Comparison of ENCODE assay signal across 28 mouse cellular contexts in the genomic region with DNA sequence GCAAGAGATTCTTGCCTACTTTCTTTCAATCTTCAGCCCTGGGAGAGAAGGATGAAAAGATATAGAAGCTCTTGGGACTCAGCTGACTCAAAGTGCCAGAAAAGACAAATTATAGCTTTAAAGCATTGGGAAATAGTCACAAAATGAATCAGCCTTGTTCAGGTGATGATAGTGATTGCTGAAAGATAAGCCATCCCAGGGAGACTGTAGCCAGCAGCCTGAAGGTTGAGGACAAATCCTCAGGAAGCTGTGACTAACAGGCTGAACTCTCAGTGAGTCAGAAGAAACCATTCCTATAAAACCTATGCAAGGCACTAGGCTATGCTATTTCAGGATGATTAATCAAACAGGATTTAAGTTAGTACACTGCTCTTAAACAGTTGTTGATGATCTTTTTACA.
DNase-seq lines count a peak whose midpoint lies in the region; ATAC-seq and TF ChIP-seq lines count a peak whose summit lies in the region.
"Had no signal": no experiment of that assay in that cellular context is flagged by ENCODE, and none has a peak within 500 bp of the region (broad histone marks: within the 10 kb centered on the region; RNA-seq: fewer than 3 reads in every experiment).

No protein-coding gene starts in this region.

- H3ac ChIP-seq in C2C12 (ENCODE audit: control insufficient read depth, insufficient read length, low read depth): no peak overlapping the region

- no peak overlapping the region for H3K4me2 ChIP-seq in forebrain, postnatal 0 days (ENCODE audit: low read depth)
- H3K4me2 ChIP-seq: embryonic facial prominence, embryonic 12.5 days; embryonic facial prominence, embryonic 15.5 days; forebrain, embryonic 13.5 days; heart, embryonic 13.5 days; hindbrain, embryonic 12.5 days; hindbrain, embryonic 15.5 days had no signal

- H3K79me3 ChIP-seq in C2C12 (ENCODE audit: low read depth): no peaks in the 10 kb centered on the region

- no peak overlapping the region for H3K4me3 ChIP-seq in C2C12 (ENCODE audit: insufficient read depth, poor library complexity, severe bottlenecking)
- H3K4me3 ChIP-seq in forebrain, postnatal 0 days (ENCODE audit: low read depth, low read length): no peak overlapping the region
- H3K4me3 ChIP-seq: embryonic facial prominence, embryonic 12.5 days; embryonic facial prominence, embryonic 15.5 days; erythroblast, embryonic 14.5 days; forebrain, embryonic 10.5 days; forebrain, embryonic 13.5 days; gastrocnemius, adult 2 months; heart, embryonic 13.5 days; hindbrain, embryonic 12.5 days; hindbrain, embryonic 15.5 days had no signal

- TF ChIP-seq CTCF in C2C12 (IDR thresholded peaks at IDR 0.05; ENCODE audit: control insufficient read depth, insufficient read depth, insufficient read length) (no peak), Patski (IDR thresholded peaks at IDR 0.05) (no peak)
- no peak for TF ChIP-seq CTCF in forebrain, postnatal 0 days (IDR thresholded peaks at IDR 0.05; ENCODE audit: low read depth)

- POLR2A ChIA-PET in Patski (lab: Charles Lee): no interaction called here

- H3K9ac ChIP-seq in forebrain, postnatal 0 days: no peak overlapping the region
- H3K9ac ChIP-seq: embryonic facial prominence, embryonic 12.5 days; embryonic facial prominence, embryonic 15.5 days; forebrain, embryonic 13.5 days; heart, embryonic 13.5 days; hindbrain, embryonic 12.5 days; hindbrain, embryonic 15.5 days had no signal

- ATAC-seq in Patski: peak; percentile 99
- ATAC-seq in forebrain, postnatal 0 days: no peak
- ATAC-seq: CD4-positive, CD25-positive, alpha-beta regulatory T cell, adult 4 months; forebrain, embryonic 13.5 days; forebrain, embryonic 16.5 days; intestine, postnatal 0 days had no signal

- no peaks in the 10 kb centered on the region for H3K79me2 ChIP-seq in C2C12 (ENCODE audit: control insufficient read depth, insufficient read depth)

- H3K4me1 ChIP-seq in forebrain, postnatal 0 days (ENCODE audit: insufficient read depth): no peaks in the 10 kb centered on the region
- H3K4me1 ChIP-seq: embryonic facial prominence, embryonic 12.5 days; embryonic facial prominence, embryonic 15.5 days; forebrain, embryonic 10.5 days; forebrain, embryonic 13.5 days; heart, embryonic 13.5 days; hindbrain, embryonic 12.5 days; hindbrain, embryonic 15.5 days had no signal

- H3K27me3 ChIP-seq in C2C12 (ENCODE audit: control insufficient read depth, insufficient read depth, insufficient read length): no peaks in the 10 kb centered on the region
- no peaks in the 10 kb centered on the region for H3K27me3 ChIP-seq in Patski
- no peaks in the 10 kb centered on the region for H3K27me3 ChIP-seq in forebrain, postnatal 0 days (ENCODE audit: insufficient read depth, low read length)
- H3K27me3 ChIP-seq: embryonic facial prominence, embryonic 12.5 days; embryonic facial prominence, embryonic 15.5 days; forebrain, embryonic 13.5 days; heart, embryonic 13.5 days; hindbrain, embryonic 12.5 days; hindbrain, embryonic 15.5 days had no signal

- no peak overlapping the region for H3K27ac ChIP-seq in forebrain, postnatal 0 days (ENCODE audit: low read depth, low read length)
- H3K27ac ChIP-seq: embryonic facial prominence, embryonic 12.5 days; embryonic facial prominence, embryonic 15.5 days; forebrain, embryonic 10.5 days; forebrain, embryonic 13.5 days; gastrocnemius, adult 2 months; heart, embryonic 13.5 days; hindbrain, embryonic 12.5 days; hindbrain, embryonic 15.5 days had no signal

- peaks cover 4% of the 10 kb centered on the region for H3K36me3 ChIP-seq in C2C12 (ENCODE audit: control insufficient read depth, insufficient read depth)
- no peaks in the 10 kb centered on the region for H3K36me3 ChIP-seq in forebrain, postnatal 0 days (ENCODE audit: insufficient read depth)
- H3K36me3 ChIP-seq: embryonic facial prominence, embryonic 12.5 days; embryonic facial prominence, embryonic 15.5 days; forebrain, embryonic 10.5 days; heart, embryonic 13.5 days; hindbrain, embryonic 12.5 days; hindbrain, embryonic 15.5 days had no signal

- peak; percentile 20 for DNase-seq in Patski (ENCODE audit: low read depth, low spot score)
- DNase-seq in fibroblast of lung, adult 2 months (ENCODE audit: low read depth): peak; percentile 27
- no peak for DNase-seq in forebrain, postnatal 0 days
- DNase-seq in heart, adult 18-20 months: no peak
- no peak for DNase-seq in lung, postnatal 10 days
- DNase-seq: adrenal gland, adult 2 months; adrenal gland, postnatal 14 days; B cell, adult 2 months; cerebellum, adult 18-20 months; cerebellum, adult 9-10 months; cerebellum, postnatal 25 days; gastrocnemius, adult 2 months; gastrocnemius, postnatal 14 days; heart, adult 11 months; heart, postnatal 14 days; kidney, adult 2 months had no signal

- in situ Hi-C loops in Patski (cut with MboI; ENCODE audit: low pct_unique_long_range_greater_than_20kb): no loop called here

- CTCF ChIA-PET in Patski (lab: Charles Lee): interaction anchor here (0.8 kb wide), 1 partner anchor 17 kb away, joined by 3 read pairs; no protein-coding TSS in a partner anchor

- no peaks in the 10 kb centered on the region for H3K9me3 ChIP-seq in forebrain, postnatal 0 days (ENCODE audit: low read length)
- H3K9me3 ChIP-seq: embryonic facial prominence, embryonic 12.5 days; embryonic facial prominence, embryonic 15.5 days; forebrain, embryonic 10.5 days; forebrain, embryonic 13.5 days; heart, embryonic 13.5 days; hindbrain, embryonic 12.5 days; hindbrain, embryonic 15.5 days had no signal

TF ChIP-seq in C2C12, 6 proteins besides CTCF, POLR2A, EP300 and RAD21:
- TF ChIP-seq CEBPB (IDR thresholded peaks at IDR 0.05; ENCODE audit: low read depth) (peak; percentile 97), MYOD1 (IDR thresholded peaks at IDR 0.05; ENCODE audit: control insufficient read depth, insufficient read length, low read depth) (peak; percentile 81), MYOG (IDR thresholded peaks at IDR 0.05; ENCODE audit: control insufficient read depth, extremely low read depth, insufficient read length) (no peak), FOSL1 (IDR thresholded peaks at IDR 0.05; ENCODE audit: insufficient read depth, low read length, poor library complexity, severe bottlenecking) (peak; percentile 100), USF1 (IDR thresholded peaks at IDR 0.05; ENCODE audit: low read depth) (peak; percentile 35), MAX (IDR thresholded peaks at IDR 0.05) (peak; percentile 70)

Comparison
In these comparisons a context has a peak if more than half of its experiments do, and no peak if none do; other contexts are left out.
1. DNase-seq: peak in Patski (single experiment) and fibroblast of lung, adult 2 months (single experiment); none in forebrain, postnatal 0 days (single experiment), heart, adult 18-20 months (0 of 2) and lung, postnatal 10 days (single experiment).